Mouse (Mus musculus) thymus, adult 2 months (tissue): ENCODE results near the gene Hdac10.

Experiments used
- CTCF ChIP-seq: fragments of 200-500 bp; IDR thresholded peaks from 2 replicates; pipeline ENCODE4 v1.5.1; 2012; ENCODE audit warnings: mild to moderate bottlenecking, control low read depth, low read length, moderate library complexity, borderline replicate concordance; ENCODE audit not compliant: control insufficient read depth, poor library complexity, insufficient read depth; ENCODE audit errors: extremely low read depth
- POLR2A ChIP-seq: fragments of 200-500 bp; IDR thresholded peaks from 2 replicates; pipeline ENCODE4 v1.6.1; 2012; ENCODE audit warnings: mild to moderate bottlenecking, low read length, control low read depth, moderate library complexity; ENCODE audit not compliant: control insufficient read depth, poor library complexity, insufficient read depth; ENCODE audit errors: extremely low read depth

DNA sequence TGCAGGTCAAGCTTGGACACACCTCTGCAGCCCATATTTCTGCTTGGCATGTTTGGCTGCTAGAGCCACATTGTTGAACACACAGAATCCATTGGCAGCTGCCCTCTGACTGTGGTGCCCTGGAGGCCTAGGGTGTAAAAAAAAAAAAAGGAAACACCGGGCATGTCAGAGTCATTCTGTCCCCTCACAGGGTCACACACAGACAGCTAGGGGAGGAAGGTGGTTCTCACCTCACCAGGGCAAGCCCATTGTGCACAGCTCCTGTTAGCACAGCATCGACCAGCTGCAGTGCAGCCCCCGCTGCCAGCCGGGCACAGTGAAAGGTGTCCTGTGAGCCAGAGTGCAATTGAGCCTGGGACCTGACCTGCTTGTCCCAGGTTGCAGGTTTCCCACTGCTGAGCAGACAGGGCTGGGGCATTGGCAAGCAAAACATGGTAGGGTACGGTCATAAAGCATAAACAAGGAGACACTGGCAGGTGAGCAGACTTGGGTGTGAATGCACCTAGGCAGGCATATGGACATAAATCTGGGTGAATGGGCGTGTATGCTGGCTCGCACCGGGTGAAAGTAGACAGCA, 1.0 kb downstream of the Hdac10 start:
- TF ChIP-seq CTCF (no peak), POLR2A (no peak)
